Mouse (Mus musculus): Measurements from ENCODE around the gene Obp2a.
"Not testable (repeated sequence)": the region's sequence is repeated elsewhere in the genome, so short reads cannot be mapped to it uniquely, and the experiment has no call there.

Obp2a gene

DNA sequence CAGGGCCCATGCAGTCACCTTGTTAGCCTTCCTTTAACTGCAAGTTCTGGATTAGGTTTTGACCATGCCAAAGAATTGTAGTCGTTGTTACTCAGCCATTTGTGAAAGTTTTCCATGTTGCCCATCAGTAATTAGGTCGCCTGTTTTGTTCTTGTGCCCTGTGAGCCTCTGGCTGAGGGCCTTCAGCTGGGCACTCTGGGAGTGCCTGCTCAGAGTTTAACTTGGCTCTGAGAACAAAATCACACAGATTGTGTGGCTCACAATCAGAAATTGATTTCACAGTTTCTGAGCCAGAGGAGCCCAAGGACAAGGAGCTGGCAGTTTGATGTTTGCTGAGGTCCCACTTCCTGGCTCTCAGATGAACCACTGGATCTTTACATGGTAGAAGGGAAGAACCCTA lies 9.9 kb downstream of the Obp2a start:
- DNase-seq (ENCODE audit: low spot score in 2 of 2): not testable (repeated sequence)

DNA sequence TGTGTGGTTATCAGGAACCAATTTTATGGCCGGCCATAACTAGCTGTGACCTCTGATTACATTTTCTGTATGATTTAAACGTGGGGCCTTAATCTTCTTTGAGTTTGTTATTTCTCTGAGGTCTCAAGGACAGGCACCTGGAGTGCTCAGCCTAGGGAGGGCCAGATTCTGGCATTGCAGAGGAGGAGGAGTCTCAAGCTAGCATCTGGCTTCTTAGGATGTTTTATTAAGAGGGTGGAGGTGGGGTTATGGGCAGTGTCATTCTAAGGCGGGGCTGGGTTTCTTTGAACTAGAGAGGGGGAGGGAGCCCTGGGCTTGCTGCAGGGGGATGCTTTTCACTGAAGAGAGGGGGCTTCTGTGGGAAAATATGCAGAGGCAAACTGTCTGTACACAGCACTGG lies 11.8 kb downstream of the Obp2a start:
- not testable (repeated sequence) for DNase-seq (ENCODE audit: low spot score in 2 of 2)

DNA sequence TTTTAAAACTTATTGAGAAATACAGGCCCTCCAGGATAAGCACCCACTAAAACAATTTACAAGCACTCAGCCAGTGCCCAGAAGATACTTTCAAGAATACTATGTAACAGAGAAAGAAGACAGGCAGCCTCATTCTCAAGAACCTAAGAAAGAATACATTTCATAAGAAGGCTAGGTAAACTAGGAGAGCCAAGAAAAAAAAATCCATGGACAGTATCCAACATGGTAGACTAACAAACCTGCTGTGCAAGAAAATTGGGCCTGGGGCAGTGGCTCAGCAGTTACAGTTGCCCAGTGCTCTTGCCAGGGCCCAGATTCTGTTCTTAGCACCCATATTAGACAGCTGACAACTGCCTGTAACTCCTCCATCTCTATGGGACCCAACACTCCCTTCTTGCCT lies 17.4 kb downstream of the Obp2a start:
- no peak for DNase-seq (ENCODE audit: low spot score in 2 of 2)

DNA sequence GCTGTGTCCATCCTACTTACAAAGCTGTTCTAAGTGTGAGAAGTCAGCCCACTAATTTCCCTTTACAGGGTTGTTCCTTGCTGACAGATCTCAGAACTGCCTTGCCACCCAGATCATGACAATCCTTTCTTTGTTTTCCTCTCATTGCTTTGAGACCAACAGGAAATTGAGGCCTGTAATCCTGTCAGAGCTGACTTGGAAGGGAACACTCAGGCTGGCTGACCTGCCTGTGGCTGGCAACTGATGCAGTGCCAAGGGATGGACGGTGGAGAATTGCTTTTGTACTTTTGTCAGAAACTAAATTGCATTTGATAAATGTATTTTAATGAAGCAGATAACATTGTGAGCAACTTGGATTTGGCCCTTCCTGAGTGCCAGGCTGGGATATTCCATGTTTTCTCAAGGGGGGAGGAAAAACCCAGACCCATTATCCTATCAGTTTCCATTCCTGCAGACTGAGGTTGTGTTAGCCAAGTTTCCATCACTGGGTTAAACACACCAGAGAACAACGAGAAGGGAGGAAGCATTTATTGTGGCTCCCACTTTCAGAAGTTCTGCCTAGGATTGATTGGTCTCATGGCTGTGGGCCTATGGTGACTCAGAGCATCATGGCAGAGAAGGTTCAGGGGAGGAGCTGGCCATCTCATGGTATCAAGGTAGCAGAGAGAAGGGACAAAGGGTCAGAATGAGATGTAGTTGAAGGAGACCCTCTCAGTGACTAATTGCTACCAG lies 33.5 kb downstream of the Obp2a start:
- DNase-seq (ENCODE audit: low spot score in 2 of 2): no peak

DNA sequence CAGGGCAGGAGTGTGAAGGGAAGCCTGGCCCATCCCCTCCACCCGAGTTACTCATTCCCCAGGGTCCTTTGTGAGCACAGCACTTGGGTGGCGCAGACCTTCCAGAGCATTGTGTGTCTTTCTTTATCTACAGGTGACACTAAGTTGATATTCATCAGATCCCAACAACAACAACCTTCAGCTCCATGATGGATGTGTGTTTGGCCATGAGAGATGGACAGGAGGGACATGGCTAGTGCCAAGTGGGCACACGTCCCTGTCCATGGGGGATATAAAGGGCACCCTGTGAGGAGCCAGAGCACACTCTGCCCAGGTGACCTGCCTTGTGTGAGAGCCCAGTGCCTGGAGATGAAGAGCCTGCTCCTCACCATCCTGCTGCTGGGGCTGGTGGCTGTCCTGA lies 36.9 kb downstream of the Obp2a start, which contains the start of gene Obp2b:
Gene Obp2b, plus strand, starts transcription at position 301 of the 400 bp plus-strand sequence.
- DNase-seq (ENCODE audit: low spot score in 2 of 2): not testable (repeated sequence)

DNA sequence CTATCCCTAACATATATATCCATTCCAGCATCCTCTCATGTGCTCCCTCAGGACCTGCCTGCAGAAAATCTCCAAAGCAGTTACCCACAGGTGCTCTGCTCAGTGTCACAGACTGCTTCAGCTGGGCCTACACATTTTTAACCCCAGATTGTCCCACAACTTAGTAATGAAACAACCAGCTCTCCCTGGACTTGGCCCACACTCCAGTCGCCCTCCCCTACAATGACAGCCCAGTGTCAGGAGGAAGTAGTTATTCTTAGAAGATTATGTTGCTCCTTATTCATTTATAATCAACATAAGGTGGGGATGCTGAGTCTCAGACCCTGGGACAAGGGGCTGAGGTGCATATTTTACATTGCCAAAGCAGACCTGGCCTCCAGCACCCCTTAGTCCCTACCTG lies 41.8 kb downstream of the Obp2a start:
- no peak for DNase-seq (ENCODE audit: low spot score in 2 of 2)

Measured in right cerebral cortex, adult 2 months (tissue).